Mouse (Mus musculus) kidney, embryonic 16.5 days (tissue): ENCODE results near the gene Sgsh. TPM values are rescaled to one million over a fixed set of nuclear protein-coding genes. Genes with fewer than 3 reads are reported as not detected.

Experiments
- ATAC-seq: fragments of 200-750 bp; cut with Nextera tagmentation; 2 replicates; pipeline ENCODE4 v1.8.0; 2017; ENCODE audit warnings: moderate TSS enrichment; ENCODE audit not compliant: low FRiP score, low TSS enrichment
- H3K27ac ChIP-seq: fragments of 300-500 bp; sonication (generic); 2 replicates; pipeline ENCODE4 v1.5.1; 2014; ENCODE audit warnings: low read length
- H3K27me3 ChIP-seq: fragments of 300-500 bp; sonication (generic); 2 replicates; pipeline ENCODE4 v1.6.1; 2014; ENCODE audit warnings: low read length, control low read depth, mixed read lengths; ENCODE audit not compliant: insufficient read depth
- H3K36me3 ChIP-seq: fragments of 300-500 bp; sonication (generic); 2 replicates; pipeline ENCODE4 v1.6.1; 2014; ENCODE audit warnings: low read length, control low read depth, mixed read lengths; ENCODE audit not compliant: insufficient read depth
- H3K4me1 ChIP-seq: fragments of 300-500 bp; sonication (generic); 2 replicates; pipeline ENCODE4 v1.6.1; 2014; ENCODE audit warnings: low read length, control low read depth, mixed read lengths; ENCODE audit not compliant: insufficient read depth
- H3K4me2 ChIP-seq: fragments of 300-500 bp; sonication (generic); replicated peaks from 2 replicates; pipeline ENCODE4 v1.6.1; 2014; ENCODE audit warnings: low read depth, low read length
- H3K4me3 ChIP-seq: fragments of 300-500 bp; sonication (generic); 2 replicates; pipeline ENCODE4 v1.5.1; 2014; ENCODE audit warnings: mild to moderate bottlenecking, low read length
- H3K9ac ChIP-seq: fragments of 300-500 bp; sonication (generic); replicated peaks from 2 replicates; pipeline ENCODE4 v1.6.1; 2014; ENCODE audit warnings: low read length
- H3K9me3 ChIP-seq: fragments of 300-500 bp; sonication (generic); 2 replicates; pipeline ENCODE4 v1.6.1; 2016; ENCODE audit warnings: low read length, control low read depth
- WGBS: fragments of 180-500 bp; shearing (Covaris S2); extraction: QIAGEN DNeasy Blood & Tissue Kit; methylation state at CpG from one replicate; pipeline ENCODE4 v1.1.7; 2014; 5-methylcytosine and 5-hydroxymethylcytosine counted together
- polyA plus RNA-seq: library from polyadenylated mRNA; unstranded; fragments of >200 nt; fragmentation: Nextera tagmentation; extraction: Ambion mirVana; gene quantifications from 2 replicates; pipeline ENCODE4 v1.2.1, GENCODE M21; 2015

The Sgsh gene
- polyA plus RNA-seq, 1 experiment from 2014 or later = 8.7 TPM

GRCm38 (mm10) chr11:119378551-119378950, 23.2 kb upstream of the Sgsh start:
- no peaks in the 10 kb centered on the region for H3K4me1 ChIP-seq
- no peaks in the 10 kb centered on the region for H3K27me3 ChIP-seq
- 82% methylated on average over 1 of the region's 1 CpGs for WGBS
- no peak overlapping the region for H3K9ac ChIP-seq
- ATAC-seq = no peak
- no peaks in the 10 kb centered on the region for H3K9me3 ChIP-seq
- H3K36me3 ChIP-seq = peaks cover 13% of the 10 kb centered on the region; the same call in 1 of the 2 replicates
- no peak overlapping the region for H3K4me2 ChIP-seq
- H3K27ac ChIP-seq = no peak overlapping the region
- H3K4me3 ChIP-seq = no peak overlapping the region

DNA sequence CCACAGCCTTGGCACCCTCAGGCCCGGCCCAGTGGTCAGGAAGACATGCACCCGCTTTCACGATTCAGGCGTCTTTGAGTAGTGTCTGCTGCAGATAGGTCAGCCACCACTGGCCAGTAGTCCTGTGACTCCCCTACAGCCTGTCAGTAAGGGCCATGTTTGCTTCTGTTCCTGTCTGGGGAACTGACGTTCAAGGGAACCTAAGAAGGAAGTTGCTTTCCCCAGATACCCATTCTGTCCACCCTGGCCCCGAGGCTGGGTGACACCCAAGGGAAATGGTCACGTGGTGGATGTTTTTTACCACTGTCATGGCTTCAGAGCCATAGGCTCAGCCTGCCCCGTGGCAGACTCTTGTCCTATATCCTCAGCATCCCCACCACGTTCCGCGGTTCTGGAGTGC, 22.0 kb upstream of the Sgsh start:
- ATAC-seq = no peak
- Histone ChIP-seq H3K27me3 (no peaks in the 10 kb centered on the region), H3K36me3 (peaks cover 13% of the 10 kb centered on the region; the same call in 1 of the 2 replicates), H3K4me3 (no peak overlapping the region), H3K9me3 (no peaks in the 10 kb centered on the region), H3K4me1 (no peaks in the 10 kb centered on the region), H3K9ac (no peak overlapping the region), H3K4me2 (no peak overlapping the region), H3K27ac (no peak overlapping the region)
- WGBS = 93% methylated on average over 11 of the region's 11 CpGs

DNA sequence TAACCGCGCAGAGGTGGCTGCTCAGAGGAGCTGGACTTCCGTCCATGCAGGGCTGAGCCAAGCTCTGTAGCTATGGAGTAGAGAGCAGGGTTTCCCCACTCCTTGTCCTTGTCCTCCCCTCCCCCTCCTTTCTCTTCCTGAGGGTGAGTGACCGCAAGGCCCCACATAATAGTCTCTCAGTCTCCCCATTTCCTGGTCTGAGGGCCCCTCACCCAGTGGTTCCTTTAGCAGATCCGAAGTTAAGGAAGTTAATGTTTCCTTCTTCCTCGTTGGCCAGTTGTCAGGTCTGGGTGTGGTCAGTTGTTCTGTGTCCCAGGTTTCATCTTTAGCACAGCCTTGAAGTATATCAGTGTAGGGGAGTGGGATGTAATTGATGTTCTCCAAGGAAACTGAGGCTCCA, 20.1 kb upstream of the Sgsh start:
- ATAC-seq = no peak
- no peaks in the 10 kb centered on the region for H3K4me1 ChIP-seq
- H3K9ac ChIP-seq = no peak overlapping the region
- WGBS = 70% methylated on average over 6 of the region's 6 CpGs
- H3K4me2 ChIP-seq = no peak overlapping the region
- peaks cover 13% of the 10 kb centered on the region; the same call in 1 of the 2 replicates for H3K36me3 ChIP-seq
- no peaks in the 10 kb centered on the region for H3K9me3 ChIP-seq
- H3K27ac ChIP-seq = no peak overlapping the region
- H3K4me3 ChIP-seq = no peak overlapping the region
- no peaks in the 10 kb centered on the region for H3K27me3 ChIP-seq

GRCm38 (mm10) chr11:119363534-119364145, 8.3 kb upstream of the Sgsh start:
- Histone ChIP-seq H3K36me3 (peaks cover 9% of the 10 kb centered on the region), H3K4me2 (0 out of 2 replicates have a peak overlapping the region, but pooled peaks have one; percentile 6), H3K27me3 (no peaks in the 10 kb centered on the region), H3K9ac (no peak overlapping the region), H3K4me1 (no peaks in the 10 kb centered on the region), H3K27ac (no peak overlapping the region), H3K9me3 (no peaks in the 10 kb centered on the region), H3K4me3 (no peak overlapping the region)
- WGBS = 32% methylated on average over 11 of the region's 11 CpGs
- peak; percentile 87 for ATAC-seq

- no peak overlapping the region for H3K4me3 ChIP-seq
- H3K4me1 ChIP-seq = no peaks in the 10 kb centered on the region
- WGBS = 33% methylated on average over 11 of the region's 11 CpGs
- H3K27me3 ChIP-seq = no peaks in the 10 kb centered on the region
- H3K9me3 ChIP-seq = no peaks in the 10 kb centered on the region
- peak; percentile 75; the same call in 1 of the 2 replicates for ATAC-seq
- no peak overlapping the region for H3K9ac ChIP-seq
- H3K4me2 ChIP-seq = 0 out of 2 replicates have a peak overlapping the region, but pooled peaks have one; percentile 6
- no peak overlapping the region for H3K27ac ChIP-seq
- H3K36me3 ChIP-seq = peaks cover 9% of the 10 kb centered on the region
Observed at GRCm38 (mm10) chr11:119362769-119363533, 7.6 kb upstream of the Sgsh start.

DNA sequence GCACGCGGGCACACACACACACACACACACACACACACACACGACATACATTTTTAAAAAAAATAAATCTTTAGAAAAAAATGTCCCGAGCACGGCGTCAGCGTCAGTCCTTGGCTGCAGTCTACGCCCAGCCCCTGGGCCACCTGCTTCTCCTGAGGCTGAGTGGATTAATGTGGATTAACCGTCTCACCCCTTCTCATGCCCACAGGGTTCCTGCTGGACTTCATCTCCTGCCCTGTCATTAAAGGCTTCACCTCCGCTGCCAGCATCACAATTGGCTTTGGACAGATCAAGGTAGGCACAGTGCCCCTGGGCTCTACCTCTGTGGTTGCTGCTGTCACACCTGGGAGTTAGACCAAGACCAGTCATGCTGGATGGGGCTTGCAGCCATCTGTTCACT, 3.8 kb upstream of the Sgsh start:
- Histone ChIP-seq H3K9ac (no peak overlapping the region), H3K27me3 (no peaks in the 10 kb centered on the region), H3K4me2 (no peak overlapping the region), H3K4me3 (no peak overlapping the region), H3K9me3 (no peaks in the 10 kb centered on the region), H3K4me1 (peaks cover 13% of the 10 kb centered on the region), H3K27ac (no peak overlapping the region), H3K36me3 (0 out of 2 replicates have a peak, but pooled peaks cover 3% of the 10 kb centered on the region)
- no peak for ATAC-seq
- WGBS = 94% methylated on average over 10 of the region's 10 CpGs

- Histone ChIP-seq H3K4me3 (peak overlapping the region; percentile 73), H3K27ac (peak overlapping the region; percentile 81), H3K9me3 (no peaks in the 10 kb centered on the region), H3K4me1 (peaks cover 13% of the 10 kb centered on the region), H3K27me3 (no peaks in the 10 kb centered on the region), H3K9ac (peak overlapping the region; percentile 83), H3K36me3 (0 out of 2 replicates have a peak, but pooled peaks cover 3% of the 10 kb centered on the region), H3K4me2 (peak overlapping the region; percentile 96)
- no peak for ATAC-seq
- 6% methylated on average over 23 of the region's 23 CpGs for WGBS
Observed at GRCm38 (mm10) chr11:119354798-119355442, 416 bp downstream of the Sgsh start.

DNA sequence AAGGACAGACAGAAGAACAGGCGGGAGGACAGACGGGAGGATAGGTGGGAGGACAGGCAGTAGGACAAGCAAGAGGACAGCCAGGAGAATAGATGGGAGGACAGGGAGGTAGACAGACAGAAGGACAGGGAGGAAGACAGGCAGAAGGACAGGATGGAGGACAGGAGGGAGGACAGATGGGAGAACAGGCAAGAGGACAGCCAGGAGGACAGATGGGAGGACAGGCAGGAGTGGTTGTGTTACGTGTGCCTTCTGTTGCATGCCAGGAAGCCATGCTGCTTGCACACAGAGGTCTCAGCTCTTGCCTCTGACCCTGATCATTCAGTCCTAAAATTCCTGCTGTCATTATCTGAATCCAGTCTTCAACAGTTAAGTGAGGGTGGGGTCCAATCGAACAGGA, 1.4 kb downstream of the Sgsh start:
- 86% methylated on average over 4 of the region's 4 CpGs for WGBS
- 0 out of 2 replicates have a peak, but pooled peaks cover 3% of the 10 kb centered on the region for H3K36me3 ChIP-seq
- no peaks in the 10 kb centered on the region for H3K9me3 ChIP-seq
- H3K4me1 ChIP-seq = peaks cover 13% of the 10 kb centered on the region
- H3K4me3 ChIP-seq = no peak overlapping the region
- no peak overlapping the region for H3K4me2 ChIP-seq
- no peak overlapping the region for H3K9ac ChIP-seq
- H3K27me3 ChIP-seq = no peaks in the 10 kb centered on the region
- no peak for ATAC-seq
- no peak overlapping the region for H3K27ac ChIP-seq

DNA sequence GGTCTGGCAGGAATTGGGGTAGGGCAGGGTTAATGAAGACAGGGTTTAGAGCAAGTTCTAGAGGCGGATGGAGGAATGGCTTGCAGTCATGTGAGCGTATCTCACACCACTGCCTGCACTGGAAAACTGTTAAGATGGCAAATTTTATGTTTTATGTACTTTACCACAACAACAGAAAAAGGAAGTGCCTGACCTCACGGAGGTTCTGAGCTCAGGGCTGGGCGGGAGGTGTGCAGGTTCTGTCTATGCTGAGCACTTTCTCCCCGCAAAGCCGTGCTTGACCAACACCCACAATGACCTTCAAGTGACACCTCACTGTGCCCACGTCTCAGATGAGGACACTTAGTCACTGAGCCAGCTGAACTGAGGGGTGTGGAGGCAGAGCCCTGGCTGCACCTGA, 3.2 kb downstream of the Sgsh start:
- Histone ChIP-seq H3K9me3 (no peaks in the 10 kb centered on the region), H3K4me1 (peaks cover 13% of the 10 kb centered on the region), H3K27me3 (no peaks in the 10 kb centered on the region), H3K4me3 (no peak overlapping the region), H3K36me3 (no peaks in the 10 kb centered on the region), H3K4me2 (no peak overlapping the region), H3K9ac (no peak overlapping the region), H3K27ac (no peak overlapping the region)
- 65% methylated on average over 7 of the region's 7 CpGs for WGBS
- ATAC-seq = no peak
